Mouse (Mus musculus) Muller cell, postnatal 12 days (primary cell): ENCODE data around the gene Has1.
"Not testable (repeated sequence)": the region's sequence is repeated elsewhere in the genome, so short reads cannot be mapped to it uniquely, and the experiment has no call there.

Experiments
- DNase-seq: peaks from one replicate; pipeline ENCODE4 v3.0.0-alpha.2; 2015; ENCODE audit errors: inconsistent ontology term

Gene Has1

DNA sequence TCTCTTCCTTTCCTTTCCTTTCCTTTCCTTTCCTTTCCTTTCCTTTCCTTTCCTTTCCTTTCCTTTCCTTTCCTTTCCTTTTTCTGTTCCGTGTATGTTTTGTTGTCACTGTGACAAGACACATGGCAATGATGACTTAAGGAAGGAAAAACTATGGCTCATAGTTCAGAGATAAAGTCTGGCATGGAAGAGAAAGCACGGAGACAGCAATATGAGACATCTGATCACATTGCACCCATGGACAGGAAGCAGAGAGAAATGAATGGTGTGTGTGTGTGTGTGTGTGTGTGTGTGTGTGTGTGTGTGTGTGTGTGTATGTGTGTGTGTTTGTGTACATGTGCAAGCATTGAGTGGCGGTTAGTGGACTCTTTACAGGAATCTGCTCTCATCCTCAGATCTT, 10.4 kb downstream of the Has1 start:
- DNase-seq = not testable (repeated sequence)

DNA sequence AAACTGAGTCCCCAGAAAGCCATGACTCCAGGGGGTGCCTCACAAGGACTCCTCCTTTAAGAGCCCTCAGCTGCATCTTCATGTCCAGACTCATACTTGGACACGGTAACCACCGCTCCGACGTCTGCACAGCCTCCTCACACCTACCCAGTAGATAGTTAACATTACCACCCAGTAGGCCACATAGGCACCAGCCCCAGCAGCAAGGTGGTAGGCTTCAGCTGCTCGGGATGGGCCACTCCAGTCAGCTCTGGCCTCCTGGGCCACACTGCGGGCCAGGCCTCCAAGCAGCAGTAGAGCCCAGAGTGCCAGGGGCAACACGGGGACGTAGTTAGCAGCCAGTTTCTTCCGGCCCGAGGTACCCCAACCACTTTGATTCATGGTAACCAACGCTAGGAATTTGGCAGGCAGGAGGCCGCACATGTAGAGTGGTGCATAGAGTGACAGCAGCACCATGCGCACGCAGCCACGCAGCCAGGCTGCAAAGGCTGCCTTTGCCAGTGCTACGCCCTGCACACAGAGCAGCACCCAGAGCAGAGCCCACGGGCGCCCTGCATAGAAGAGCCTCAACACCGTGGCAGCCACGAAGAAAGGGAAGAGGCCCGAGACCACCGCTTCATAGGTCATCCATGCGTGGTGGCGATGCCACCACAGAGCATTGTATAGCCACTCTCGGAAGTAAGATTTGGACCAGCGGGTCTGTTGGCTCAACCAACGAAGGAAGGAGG, 11.3 kb downstream of the Has1 start:
- no peak for DNase-seq

DNA sequence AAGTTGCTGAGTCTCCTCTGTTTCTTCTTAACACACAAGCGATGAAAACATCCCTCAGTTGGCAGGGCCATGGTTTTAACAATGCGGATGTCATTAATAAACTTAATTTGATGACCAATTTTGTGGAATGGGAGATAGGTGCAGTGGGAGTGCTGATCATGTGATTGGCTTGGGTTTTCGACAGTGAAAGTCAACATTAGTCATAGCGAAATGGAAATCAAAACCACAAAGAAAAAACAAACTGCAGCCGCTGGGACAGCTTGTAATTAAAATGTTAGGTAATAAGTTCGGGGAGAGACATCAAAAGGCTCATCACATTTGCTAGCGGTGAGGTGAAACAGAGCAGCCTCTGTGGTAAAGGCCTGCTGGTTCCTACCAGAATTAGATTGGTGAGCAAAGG, 14.2 kb downstream of the Has1 start:
- DNase-seq = no peak

DNA sequence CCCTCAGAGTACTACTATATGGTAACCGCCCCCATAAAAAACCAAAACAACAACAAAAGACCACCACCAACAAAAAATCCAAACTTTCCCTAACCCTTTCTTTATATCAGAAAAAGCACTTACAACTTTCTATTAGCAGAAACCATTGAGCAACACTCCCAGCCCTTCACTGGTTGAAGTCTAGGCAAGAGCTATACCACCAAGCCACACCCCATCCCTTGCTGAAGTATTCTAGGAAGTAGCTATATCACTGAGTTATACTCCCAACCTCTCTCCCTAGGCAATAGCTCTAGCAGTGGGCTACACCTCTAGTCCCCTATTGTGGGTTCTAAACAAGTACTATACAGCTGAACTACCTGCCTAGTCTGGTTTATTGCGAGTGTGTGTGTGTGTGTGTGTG, 15.7 kb downstream of the Has1 start:
- DNase-seq = no peak

DNA sequence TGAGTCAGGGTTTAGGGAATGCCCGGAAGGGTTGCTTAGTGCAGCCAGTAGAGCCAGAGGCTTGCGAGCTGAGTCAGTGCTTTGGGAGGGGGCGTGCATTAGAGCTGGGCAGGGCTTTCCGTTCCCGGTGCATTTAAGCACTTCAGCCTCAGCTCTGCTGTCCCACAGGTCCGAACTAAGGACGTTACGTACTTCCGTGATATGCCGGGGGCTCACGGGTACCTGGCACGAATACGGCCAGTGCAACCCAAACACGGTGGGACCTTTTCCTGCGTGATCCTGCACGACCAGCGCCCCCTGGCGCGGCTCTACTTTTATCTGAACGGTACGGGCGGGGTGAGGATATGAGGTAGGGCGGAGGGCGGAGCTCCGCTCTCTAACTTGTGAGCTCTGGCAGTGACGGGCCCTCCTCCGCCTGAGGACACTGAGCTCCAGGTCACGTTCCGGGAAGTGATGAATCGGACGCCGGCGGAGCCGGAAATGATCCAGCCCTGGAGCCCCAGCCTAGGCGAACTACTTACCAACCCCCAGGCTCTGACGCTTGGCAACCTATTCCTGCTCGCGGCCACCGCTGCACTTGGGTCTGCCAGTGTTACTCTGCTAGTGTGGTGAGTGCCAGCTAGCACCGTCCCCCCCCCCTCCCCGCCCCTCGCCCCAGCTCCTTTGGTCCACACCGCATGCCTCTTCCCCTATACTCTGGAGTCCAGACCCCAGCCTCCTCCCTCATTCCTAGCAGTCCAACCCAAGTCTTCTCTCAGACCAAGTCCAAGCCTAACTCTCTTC, 16.9 kb downstream of the Has1 start:
- peak; percentile 98 for DNase-seq

DNA sequence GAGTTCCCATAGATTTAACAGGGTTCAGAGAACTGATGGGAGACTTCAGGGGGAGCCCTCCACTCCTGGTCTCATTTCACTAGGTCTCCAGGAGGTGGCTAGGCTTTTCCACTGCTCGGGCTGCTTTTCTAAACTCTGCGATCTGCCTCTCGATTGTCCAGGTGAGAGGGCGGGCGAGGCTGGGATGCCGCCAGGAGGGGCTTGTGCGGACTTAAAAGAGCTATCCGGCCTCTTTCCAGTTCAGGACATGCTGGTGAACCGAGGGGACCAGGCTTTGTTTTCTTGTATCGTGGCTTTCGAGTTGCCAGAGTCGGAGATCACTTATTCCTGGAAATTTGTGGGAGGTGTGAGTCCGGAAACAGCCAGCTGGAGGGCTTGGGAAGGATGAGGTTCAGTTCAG, 17.6 kb downstream of the Has1 start:
- DNase-seq = no peak

DNA sequence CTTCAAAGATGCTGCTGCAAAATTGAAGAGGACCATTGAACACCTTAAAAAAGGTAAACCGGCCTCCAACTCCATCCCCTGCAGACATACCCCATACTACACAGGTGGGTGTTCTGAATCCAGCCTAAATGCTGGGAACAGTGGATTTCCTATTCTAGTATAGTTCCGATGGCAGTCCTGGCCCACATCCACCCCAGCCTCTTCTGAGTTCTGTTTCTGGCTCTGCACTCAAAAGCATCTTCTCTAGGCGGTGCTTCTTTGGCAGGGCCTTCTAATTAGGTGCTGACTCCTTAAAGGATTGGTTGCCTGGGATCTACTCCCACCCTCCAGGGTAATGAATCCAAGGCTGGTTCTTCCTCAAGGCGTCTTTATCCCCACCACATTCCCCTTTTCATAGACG, 18.9 kb downstream of the Has1 start:
- DNase-seq = no peak

DNA sequence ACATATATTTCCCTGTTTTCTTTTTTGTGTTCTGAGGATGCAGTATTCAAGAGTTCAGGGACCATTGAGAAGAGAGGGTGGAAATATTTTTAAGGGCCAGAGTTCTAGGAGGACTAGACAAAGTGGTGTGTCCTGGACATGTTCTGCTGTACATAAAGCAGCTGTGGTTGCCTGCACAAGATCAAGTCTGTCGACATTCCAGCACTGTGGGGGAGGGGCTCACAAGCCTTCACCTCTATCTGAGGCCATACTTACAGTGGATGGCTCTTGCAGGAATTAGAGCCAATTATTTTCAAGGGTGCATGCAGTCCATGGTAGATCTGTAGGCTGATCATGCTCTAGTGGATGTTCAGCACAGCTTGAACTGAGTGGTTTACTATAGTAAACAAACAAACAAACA, 20.1 kb downstream of the Has1 start:
- DNase-seq = no peak

DNA sequence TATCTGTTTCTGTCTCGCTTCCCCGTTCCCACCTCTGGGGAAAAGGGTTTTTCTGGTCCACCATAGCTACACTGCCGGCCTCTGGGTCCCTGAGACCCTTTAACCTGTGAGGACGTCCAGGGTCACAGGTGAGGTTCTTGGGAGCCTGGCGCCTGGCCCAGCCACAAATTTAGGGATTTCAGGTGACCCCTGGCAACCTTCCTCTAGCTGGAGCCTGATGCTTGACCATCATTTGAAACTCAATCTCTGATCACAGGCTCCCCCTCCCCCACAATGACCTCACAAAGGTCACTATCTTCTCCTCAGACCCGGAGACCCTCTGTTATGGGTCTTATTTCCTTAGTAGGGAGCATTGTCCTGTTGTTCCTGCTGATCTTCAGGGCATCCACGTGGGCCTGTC, 24.3 kb downstream of the Has1 start:
- DNase-seq = no peak

DNA sequence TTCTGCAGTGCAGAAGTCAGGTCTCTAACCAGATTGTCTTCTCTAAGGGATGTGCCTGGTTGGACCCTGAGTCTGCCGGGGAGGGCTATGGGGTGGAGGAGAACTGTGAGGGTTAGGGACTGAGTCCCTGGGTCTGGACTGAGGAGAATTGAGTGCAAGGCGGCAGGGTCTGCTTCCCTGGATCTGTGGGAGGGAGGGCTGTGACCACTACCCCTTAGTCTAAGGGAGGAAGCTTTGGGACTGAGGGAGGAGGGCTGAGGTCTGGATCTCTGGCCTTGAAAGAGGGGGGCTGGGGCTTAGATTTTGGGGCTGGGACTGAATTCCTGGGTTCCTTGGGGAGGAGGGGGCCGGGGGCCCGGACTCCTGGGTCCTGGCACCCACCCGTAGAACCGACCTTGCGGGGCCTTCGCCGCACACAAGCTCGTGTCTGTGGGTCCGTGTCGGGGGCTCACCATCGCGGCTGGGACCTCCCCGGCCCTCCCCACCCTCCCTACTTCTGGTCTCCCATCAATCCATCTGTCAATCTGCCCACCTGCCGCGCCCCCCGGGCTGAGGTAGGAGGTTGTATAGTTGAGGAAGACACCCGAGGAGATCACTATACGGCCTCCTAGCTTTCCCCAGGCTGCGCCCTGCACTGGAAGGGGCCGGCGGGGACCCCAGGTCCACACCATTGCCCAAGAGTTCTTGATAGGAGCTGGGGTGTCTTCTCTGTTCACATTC, 25.0 kb downstream of the Has1 start:
- DNase-seq = no peak

DNA sequence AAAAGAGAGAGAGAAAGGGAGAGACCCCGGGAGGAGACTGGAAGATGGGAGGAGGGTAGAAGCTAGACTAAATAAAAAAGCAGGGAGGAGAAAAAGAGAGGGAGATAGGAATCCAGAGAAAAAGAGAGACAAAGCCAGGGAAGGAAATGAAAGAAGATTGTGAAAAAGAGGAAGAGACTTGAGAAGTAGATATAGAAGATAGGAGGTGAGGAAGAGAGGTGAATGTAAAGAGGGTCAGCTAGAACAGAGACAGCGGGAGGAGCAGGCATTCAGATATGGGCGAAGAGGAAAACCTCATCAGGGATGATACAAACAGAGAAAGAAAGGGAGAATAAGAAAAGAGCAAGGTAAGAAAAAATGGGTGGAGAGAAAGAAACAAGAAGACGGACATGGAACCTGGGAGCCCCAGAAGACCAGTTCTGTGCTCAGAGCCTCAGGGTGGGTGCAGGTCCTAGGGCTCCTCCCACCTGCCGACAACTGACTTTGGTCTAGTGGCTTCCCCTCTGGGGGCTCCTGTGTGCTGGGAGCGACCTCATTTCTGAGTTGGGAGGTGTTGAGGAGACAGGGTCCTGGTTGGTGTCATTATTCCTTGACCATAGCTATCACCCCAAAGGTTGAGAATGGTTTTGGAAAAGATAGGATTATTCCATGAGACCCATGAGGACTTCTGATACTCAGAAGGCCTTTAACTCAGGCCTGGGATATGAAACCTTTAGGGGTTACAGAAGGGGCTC, 25.8 kb downstream of the Has1 start:
- no peak for DNase-seq

DNA sequence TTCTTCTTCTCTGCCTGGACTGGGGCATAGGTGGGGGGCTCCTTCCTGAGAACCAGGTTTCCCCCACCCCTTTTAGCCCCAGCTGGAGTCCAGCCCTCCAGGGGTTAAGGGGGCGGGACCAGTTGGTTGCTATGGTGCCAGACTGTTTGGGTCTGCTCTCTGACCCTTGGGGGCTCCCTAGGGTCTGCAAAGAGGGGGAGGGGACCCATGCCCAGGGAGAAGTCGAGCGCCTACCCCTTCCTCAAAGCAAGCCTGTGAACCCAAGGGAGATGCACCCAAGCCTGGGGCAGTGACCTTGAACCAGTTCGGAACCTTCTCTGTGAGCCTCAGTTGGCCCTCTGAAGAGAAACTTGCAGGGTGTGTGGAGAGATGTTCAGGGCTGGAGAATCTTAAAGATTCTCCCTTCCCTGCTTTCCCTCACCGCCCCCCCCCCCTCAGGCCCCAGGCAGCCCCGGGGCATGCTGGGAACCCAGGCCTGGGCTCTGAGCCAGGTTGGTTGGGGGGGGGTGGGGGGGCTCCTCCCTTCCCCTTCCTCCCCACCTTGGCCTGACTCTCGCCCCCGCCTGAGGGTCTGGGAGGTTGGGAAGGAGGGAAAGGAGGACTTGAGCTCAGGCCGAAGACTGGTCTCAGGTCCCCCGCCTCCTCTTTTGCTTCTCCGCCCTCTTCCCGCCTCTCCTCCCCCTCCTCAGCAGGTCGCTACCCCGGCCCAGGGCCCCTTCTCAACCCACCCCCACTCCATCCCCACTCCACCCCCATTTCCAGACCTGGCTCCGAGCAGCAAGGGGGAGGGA, 26.6 kb downstream of the Has1 start:
- DNase-seq = peak; percentile 85

DNA sequence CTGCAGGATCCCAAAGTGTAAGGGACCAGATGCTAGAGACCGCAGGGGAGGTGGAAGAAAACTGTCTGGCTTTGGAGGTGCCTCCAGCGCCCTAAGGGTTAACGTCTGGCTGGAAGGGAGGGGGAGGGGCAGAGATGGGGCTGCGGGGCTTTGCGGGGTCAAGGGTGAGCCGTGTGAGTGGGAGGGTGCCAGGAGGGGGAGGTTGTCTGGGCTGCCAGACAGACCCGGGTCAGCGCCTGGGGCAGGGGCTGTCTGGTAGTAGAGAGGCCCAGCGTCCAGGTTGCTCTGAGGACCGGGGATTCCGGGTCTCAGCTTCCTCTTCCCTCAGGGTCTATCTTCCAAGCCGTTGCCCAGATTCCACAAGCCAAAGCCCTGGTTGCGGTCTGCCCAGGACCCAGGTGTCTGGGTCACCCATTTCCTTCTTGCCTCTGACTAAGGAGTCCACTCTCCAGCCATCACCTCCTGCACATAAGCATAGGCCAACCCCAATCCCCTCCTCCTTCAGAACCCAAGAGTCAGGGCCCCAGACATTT, 27.3 kb downstream of the Has1 start:
- peak; percentile 90 for DNase-seq

DNA sequence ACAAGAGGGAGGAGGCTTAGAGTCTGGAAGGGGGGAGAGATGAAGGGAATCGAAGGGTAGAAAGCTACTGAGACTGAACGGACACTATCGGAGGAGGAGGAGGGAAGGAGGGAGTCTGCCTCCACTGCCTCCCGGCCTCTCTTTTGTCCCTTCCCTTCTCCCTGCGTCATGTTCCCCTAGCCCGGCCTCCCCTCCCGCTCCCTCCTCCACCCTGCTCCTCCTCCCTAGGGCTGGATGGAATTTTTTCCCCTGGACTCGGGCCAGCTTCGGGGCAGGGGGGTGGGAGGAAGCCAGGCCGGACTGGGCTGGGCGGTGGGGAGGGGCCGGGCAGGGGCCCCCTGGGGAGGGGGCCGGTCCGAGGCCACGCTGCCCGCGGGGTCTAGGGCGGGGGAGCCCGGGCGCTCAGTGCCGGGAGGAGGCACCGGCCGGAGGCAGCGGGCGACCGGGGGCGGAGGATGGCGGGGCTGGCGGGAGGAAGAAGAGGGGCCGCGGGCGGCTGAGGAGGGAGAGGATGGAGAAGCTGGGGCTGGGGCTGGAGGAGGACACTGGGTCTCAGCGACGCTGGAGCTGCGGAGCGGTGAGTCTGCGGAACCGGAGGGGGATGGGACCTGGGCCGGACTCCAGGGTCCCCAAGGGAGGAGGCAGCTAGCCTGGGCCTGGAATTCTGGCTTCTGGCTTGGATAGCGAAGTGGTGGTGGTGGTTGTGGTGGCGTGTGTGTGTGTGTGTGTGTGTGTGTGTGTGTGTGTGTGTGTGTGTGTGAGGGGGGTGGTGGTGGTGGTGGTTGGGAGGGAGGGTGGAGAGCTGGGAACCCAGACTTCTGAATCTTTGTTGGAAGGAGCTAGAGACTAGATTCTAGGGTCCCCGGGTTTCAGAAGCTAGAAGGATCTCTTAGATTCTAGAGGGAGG, 28.0 kb downstream of the Has1 start, which contains the start of gene Spaca6:
Gene Spaca6 (plus strand): TSS at position 408 of the 907 bp plus-strand sequence.
- DNase-seq = peak; percentile 100

DNA sequence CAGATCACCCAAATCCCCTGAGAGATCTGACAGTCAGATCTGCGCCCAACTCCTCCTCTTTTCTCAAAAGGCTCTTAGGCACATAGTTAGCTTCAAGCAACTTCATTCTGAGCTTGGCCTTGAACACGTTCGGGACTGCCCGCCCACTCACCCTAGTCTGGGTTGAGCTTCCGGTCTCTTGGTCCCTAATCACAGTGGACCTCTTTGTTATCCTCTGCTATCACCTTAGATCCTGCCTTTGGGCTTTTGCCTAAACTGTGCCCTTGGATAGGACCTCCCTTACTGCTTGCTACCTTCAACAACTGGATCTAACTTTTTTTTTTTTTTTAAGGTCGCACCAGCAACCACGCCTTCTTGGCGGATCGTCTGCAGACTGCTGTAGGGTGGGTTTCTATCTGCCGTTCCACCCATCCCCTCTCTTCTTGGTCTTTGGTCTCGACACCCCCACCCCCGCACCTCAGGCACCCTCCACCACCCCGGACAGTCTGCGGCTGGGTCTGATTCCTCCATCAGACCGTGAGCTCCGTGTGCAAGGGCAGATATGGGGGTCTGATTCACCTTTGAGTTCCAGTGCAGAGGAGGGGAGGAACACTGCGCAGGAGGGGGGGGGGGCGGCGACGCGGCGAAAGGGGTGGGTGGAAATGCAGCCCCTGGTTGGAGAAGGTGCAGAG, 28.9 kb downstream of the Has1 start:
- DNase-seq = peak; percentile 55

DNA sequence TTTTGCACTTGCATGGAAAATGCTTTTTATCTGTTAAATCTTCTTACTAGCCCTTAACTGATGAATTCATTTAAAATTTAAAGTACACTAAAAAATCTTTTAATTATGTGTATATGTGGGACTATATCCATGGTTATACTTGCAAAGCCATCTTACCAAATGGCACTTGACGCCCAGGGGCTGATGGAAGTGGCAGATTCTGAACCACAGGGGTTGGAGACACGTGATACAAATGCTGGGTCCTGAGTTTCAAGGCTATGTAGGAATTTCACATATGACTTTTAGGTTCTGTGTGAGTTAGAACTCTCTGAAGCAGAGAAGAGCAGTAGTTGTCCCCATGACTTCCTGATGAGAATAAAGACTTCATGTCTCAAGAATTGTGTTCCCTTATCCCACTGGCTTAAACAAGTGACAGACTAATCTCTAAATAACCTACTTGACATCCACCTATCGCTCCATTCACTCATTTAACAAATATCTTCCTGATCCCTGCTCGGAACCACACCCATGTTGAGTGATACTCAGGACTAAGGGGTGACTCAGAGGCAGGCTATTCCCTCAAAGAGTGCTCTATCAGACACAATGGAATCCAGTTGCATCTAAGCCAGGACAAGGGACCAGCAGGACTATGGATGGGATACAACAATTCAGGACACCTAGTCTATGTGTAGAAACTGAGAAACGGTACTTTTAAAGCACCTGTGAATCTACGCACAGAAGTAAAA, 31.2 kb downstream of the Has1 start:
- no peak for DNase-seq

DNA sequence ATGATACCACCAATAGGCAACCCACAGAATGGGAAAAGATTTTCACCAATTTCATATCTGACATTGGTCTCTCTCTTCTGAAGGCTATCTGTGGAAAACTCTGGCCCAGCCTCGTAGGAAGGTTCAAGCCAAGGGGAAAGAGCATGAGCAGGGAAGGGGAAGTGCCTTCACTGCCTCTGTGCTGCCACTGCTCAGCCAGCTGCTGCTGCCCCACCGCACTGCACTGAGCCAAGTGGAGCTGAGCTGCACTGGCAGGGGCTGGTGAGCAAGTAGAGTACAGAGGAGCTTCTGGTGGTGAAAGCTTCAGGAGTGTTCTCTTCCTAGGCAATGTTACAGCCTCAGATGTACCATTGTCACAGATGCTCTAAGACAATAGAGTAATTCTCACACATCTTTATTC, 59.5 kb downstream of the Has1 start:
- DNase-seq = no peak
